Comparison of ENCODE assay signal across 8 mouse cellular contexts in the genomic region with DNA sequence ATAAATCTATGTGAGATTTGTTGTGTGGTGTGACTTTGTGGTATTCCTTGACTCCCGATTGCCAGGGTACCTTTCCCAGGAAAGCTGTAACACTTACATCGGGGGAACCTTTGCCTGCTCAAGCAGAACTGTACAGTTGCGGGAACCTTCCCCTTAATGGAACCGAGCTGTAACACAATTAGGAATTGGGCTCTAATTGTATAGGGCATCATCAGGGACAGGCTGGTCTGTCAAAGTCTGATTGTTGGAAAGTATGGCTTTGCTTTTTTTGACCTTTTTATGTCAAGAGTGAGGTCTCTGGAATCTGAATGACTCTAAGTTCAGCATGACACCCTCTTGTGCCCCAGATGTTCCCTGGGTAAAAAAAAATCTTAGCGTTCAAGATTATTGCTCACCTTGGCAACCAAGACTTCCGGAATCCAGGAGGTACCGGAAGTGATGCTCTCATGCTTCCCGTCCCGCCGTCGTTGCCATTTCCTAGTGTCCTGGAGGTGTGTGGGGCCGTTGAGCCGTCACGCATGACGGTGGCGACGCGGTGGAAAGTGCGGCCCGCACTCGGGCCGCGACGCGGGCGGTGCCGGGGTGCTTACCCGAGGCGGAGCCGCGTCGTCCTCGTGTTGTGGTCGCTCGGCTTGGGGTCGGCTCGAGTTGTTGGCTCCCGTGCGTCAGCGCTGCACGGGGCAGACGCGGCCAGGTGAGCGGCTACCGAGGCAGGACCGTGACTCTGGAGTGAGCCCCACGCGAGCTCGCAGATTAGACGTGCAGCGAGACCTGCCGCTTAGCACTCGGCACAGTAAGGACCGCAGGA. TPM values are rescaled to one million over a fixed set of nuclear protein-coding genes. Genes with fewer than 3 reads are reported as not detected.
A peak's percentile ranks its signal among the peaks of the same experiment; 100 is the strongest.
DNase-seq lines count a peak whose midpoint lies in the region; ATAC-seq and TF ChIP-seq lines count a peak whose summit lies in the region.

No protein-coding gene starts in this region.

- TF ChIP-seq CTCF in stomach, postnatal 0 days (IDR thresholded peaks at IDR 0.05; ENCODE audit: low read depth) = no peak

- TF ChIP-seq EP300 in stomach, postnatal 0 days (optimal IDR thresholded peaks at IDR 0.05) = no peak

- H3K27ac ChIP-seq in forebrain, embryonic 15.5 days (replicated peaks) = peak overlapping the region; percentile 54; the same call in 1 of the 2 replicates
- no peak overlapping the region for H3K27ac ChIP-seq in liver, embryonic 16.5 days (ENCODE audit: low read length)
- no peak overlapping the region for H3K27ac ChIP-seq in neural tube, embryonic 12.5 days
- peak overlapping the region; percentile 45; the same call in 1 of the 2 replicates for H3K27ac ChIP-seq in stomach, postnatal 0 days (replicated peaks)

- no peaks in the 10 kb centered on the region for H3K27me3 ChIP-seq in forebrain, embryonic 15.5 days
- H3K27me3 ChIP-seq in liver, embryonic 16.5 days (ENCODE audit: control insufficient read depth, insufficient read depth, low read depth, low read length) = no peaks in the 10 kb centered on the region
- H3K27me3 ChIP-seq in neural tube, embryonic 12.5 days (replicated peaks) = no peaks in the 10 kb centered on the region; the same call in 1 of the 2 replicates
- no peaks in the 10 kb centered on the region for H3K27me3 ChIP-seq in stomach, postnatal 0 days (ENCODE audit: control insufficient read depth, insufficient read depth, low read length)

- peak; percentile 61 for DNase-seq in ES-CJ7 (ENCODE audit: low read depth, low spot score)
- DNase-seq in cerebellum, adult 11-12 months = peak; percentile 60
- DNase-seq in heart, postnatal 10 days = peak; percentile 65 to 73
- DNase-seq in kidney, postnatal 4 days = peak; percentile 72 to 83
- DNase-seq in stomach, postnatal 0 days (ENCODE audit: low spot score) = peak; percentile 71

- 0 out of 2 replicates have a peak, but pooled peaks cover 3% of the 10 kb centered on the region for H3K36me3 ChIP-seq in forebrain, embryonic 15.5 days
- no peaks in the 10 kb centered on the region for H3K36me3 ChIP-seq in liver, embryonic 16.5 days (ENCODE audit: control insufficient read depth, insufficient read depth)
- peaks cover 5% of the 10 kb centered on the region; the same call in 1 of the 2 replicates for H3K36me3 ChIP-seq in neural tube, embryonic 12.5 days
- H3K36me3 ChIP-seq in stomach, postnatal 0 days (ENCODE audit: control insufficient read depth, insufficient read depth, low read length) = no peaks in the 10 kb centered on the region

- no peaks in the 10 kb centered on the region for H3K9me3 ChIP-seq in forebrain, embryonic 15.5 days
- no peaks in the 10 kb centered on the region for H3K9me3 ChIP-seq in liver, embryonic 16.5 days (replicated peaks; ENCODE audit: control insufficient read depth, low read length)
- H3K9me3 ChIP-seq in neural tube, embryonic 12.5 days = no peaks in the 10 kb centered on the region
- H3K9me3 ChIP-seq in stomach, postnatal 0 days (ENCODE audit: control insufficient read depth, low read length) = no peaks in the 10 kb centered on the region

- peak overlapping the region; percentile 72 for H3K4me2 ChIP-seq in forebrain, embryonic 15.5 days (replicated peaks)
- H3K4me2 ChIP-seq in liver, embryonic 16.5 days (ENCODE audit: low read depth, low read length) = peak overlapping the region; percentile 71
- peak overlapping the region; percentile 69 for H3K4me2 ChIP-seq in neural tube, embryonic 12.5 days (replicated peaks)
- H3K4me2 ChIP-seq in stomach, postnatal 0 days (replicated peaks; ENCODE audit: low read depth) = peak overlapping the region; percentile 87

- H3K4me3 ChIP-seq in forebrain, embryonic 15.5 days = peak overlapping the region; percentile 78
- peak overlapping the region; percentile 69 for H3K4me3 ChIP-seq in liver, embryonic 16.5 days (ENCODE audit: low read depth, low read length)
- peak overlapping the region; percentile 55 for H3K4me3 ChIP-seq in neural tube, embryonic 12.5 days
- peak overlapping the region; percentile 75 for H3K4me3 ChIP-seq in stomach, postnatal 0 days (ENCODE audit: low read depth, low read length)

- peak; percentile 96 for ATAC-seq in forebrain, embryonic 15.5 days (replicated peaks)
- peak; percentile 67 for ATAC-seq in liver, embryonic 16.5 days (ENCODE audit: low read depth)
- ATAC-seq in neural tube, embryonic 12.5 days (ENCODE audit: low FRiP score, low read depth) = peak; percentile 83
- ATAC-seq in stomach, postnatal 0 days (ENCODE audit: low FRiP score, low TSS enrichment) = peak; percentile 90

- peak overlapping the region; percentile 81 for H3K9ac ChIP-seq in forebrain, embryonic 15.5 days (replicated peaks)
- peak overlapping the region; percentile 73 for H3K9ac ChIP-seq in liver, embryonic 16.5 days (ENCODE audit: low read depth, low read length)
- peak overlapping the region; percentile 60 for H3K9ac ChIP-seq in neural tube, embryonic 12.5 days
- H3K9ac ChIP-seq in stomach, postnatal 0 days (ENCODE audit: low read length) = peak overlapping the region; percentile 80

- WGBS in forebrain, embryonic 15.5 days = 6% methylated on average over 54 of the region's 54 CpGs
- 5% methylated on average over 54 of the region's 54 CpGs for WGBS in liver, embryonic 16.5 days (ENCODE audit: insufficient replicate concordance)
- 7% methylated on average over 54 of the region's 54 CpGs for WGBS in neural tube, embryonic 12.5 days
- 7% methylated on average over 54 of the region's 54 CpGs for WGBS in stomach, postnatal 0 days

- H3K4me1 ChIP-seq in forebrain, embryonic 15.5 days = peaks cover 11% of the 10 kb centered on the region
- peaks cover 4% of the 10 kb centered on the region; the same call in 1 of the 2 replicates for H3K4me1 ChIP-seq in liver, embryonic 16.5 days (ENCODE audit: control insufficient read depth, low read depth, low read length)
- peaks cover 11% of the 10 kb centered on the region; the same call in 1 of the 2 replicates for H3K4me1 ChIP-seq in neural tube, embryonic 12.5 days
- H3K4me1 ChIP-seq in stomach, postnatal 0 days (replicated peaks; ENCODE audit: control insufficient read depth, insufficient read depth) = 0 out of 2 replicates have a peak, but pooled peaks cover 3% of the 10 kb centered on the region

- intact Hi-C loops in heart, postnatal 10 days (cut with DNase I) = no loop called here

RNA-seq across cellular contexts. Expression of gene Zkscan7, which starts 1.1 kb away (rescaled TPM):
- polyA plus RNA-seq in forebrain, embryonic 15.5 days (2015; fragmentation: Nextera tagmentation; extraction: Ambion mirVana) = 4.1 and 4.6 TPM in 2 replicates
- total RNA-seq in heart, postnatal 10 days (2021) = 1 to 10 TPM; 4.6 to 6.4 TPM
- 0.69 and 1.0 TPM in 2 replicates for polyA plus RNA-seq in liver, embryonic 16.5 days (2015; fragmentation: Nextera tagmentation; extraction: Ambion mirVana)
- polyA plus RNA-seq in neural tube, embryonic 12.5 days (2016; fragmentation: Nextera tagmentation; extraction: Ambion mirVana) = 4.0 and 4.8 TPM in 2 replicates
- 2.0 and 2.6 TPM in 2 replicates for polyA plus RNA-seq in stomach, postnatal 0 days (2015; fragmentation: Nextera tagmentation; extraction: Ambion mirVana)

RNA-seq across cellular contexts. Expression of gene Zfp445, which starts 20.8 kb away (rescaled TPM):
- 103 and 115 TPM in 2 replicates for polyA plus RNA-seq in forebrain, embryonic 15.5 days (2015; fragmentation: Nextera tagmentation; extraction: Ambion mirVana)
- total RNA-seq in heart, postnatal 10 days (2021) = 100 to 1,000 TPM in 1 of 2 experiments, 10 to 100 TPM in 1; 94.5 to 117 TPM
- 19.4 and 20.3 TPM in 2 replicates for polyA plus RNA-seq in liver, embryonic 16.5 days (2015; fragmentation: Nextera tagmentation; extraction: Ambion mirVana)
- 101 and 115 TPM in 2 replicates for polyA plus RNA-seq in neural tube, embryonic 12.5 days (2016; fragmentation: Nextera tagmentation; extraction: Ambion mirVana)
- polyA plus RNA-seq in stomach, postnatal 0 days (2015; fragmentation: Nextera tagmentation; extraction: Ambion mirVana) = 17.0 and 19.2 TPM in 2 replicates

RNA-seq across cellular contexts. Expression of gene Zfp105, which starts 36.3 kb away (rescaled TPM):
- polyA plus RNA-seq in forebrain, embryonic 15.5 days (2015; fragmentation: Nextera tagmentation; extraction: Ambion mirVana) = 22.5 and 23.7 TPM in 2 replicates
- 1 to 10 TPM; 5.6 to 6.9 TPM for total RNA-seq in heart, postnatal 10 days (2021)
- polyA plus RNA-seq in liver, embryonic 16.5 days (2015; fragmentation: Nextera tagmentation; extraction: Ambion mirVana) = 1.6 and 1.8 TPM in 2 replicates
- polyA plus RNA-seq in neural tube, embryonic 12.5 days (2016; fragmentation: Nextera tagmentation; extraction: Ambion mirVana) = 31.1 and 32.0 TPM in 2 replicates
- 5.2 and 5.4 TPM in 2 replicates for polyA plus RNA-seq in stomach, postnatal 0 days (2015; fragmentation: Nextera tagmentation; extraction: Ambion mirVana)

RNA-seq across cellular contexts. Expression of gene Gm35549, which starts 42.7 kb away (rescaled TPM):
- 0.45 and 0.50 TPM in 2 replicates for polyA plus RNA-seq in forebrain, embryonic 15.5 days (2015; fragmentation: Nextera tagmentation; extraction: Ambion mirVana)
- not detected for total RNA-seq in heart, postnatal 10 days (2021)
- 0.16 TPM in 1 of 2 replicates, not detected in the other for polyA plus RNA-seq in liver, embryonic 16.5 days (2015; fragmentation: Nextera tagmentation; extraction: Ambion mirVana)
- 0.34 TPM in 1 of 2 replicates, not detected in the other for polyA plus RNA-seq in neural tube, embryonic 12.5 days (2016; fragmentation: Nextera tagmentation; extraction: Ambion mirVana)
- polyA plus RNA-seq in stomach, postnatal 0 days (2015; fragmentation: Nextera tagmentation; extraction: Ambion mirVana) = 0.32 TPM in 1 of 2 replicates, not detected in the other

Comparison
In these comparisons a context has a peak if more than half of its experiments do, and no peak if none do; other contexts are left out.
1. H3K27ac ChIP-seq: peak in forebrain, embryonic 15.5 days (single experiment) and stomach, postnatal 0 days (single experiment); none in liver, embryonic 16.5 days (single experiment) and neural tube, embryonic 12.5 days (single experiment).
2. Peak in every context shown above with its lines, with median percentiles within 50 percentile points of each other: DNase-seq, ATAC-seq, H3K4me2 ChIP-seq, H3K4me3 ChIP-seq and H3K9ac ChIP-seq.